Mouse (Mus musculus) midbrain, postnatal 0 days (tissue): ENCODE measurements around the gene Unc5a. TPM values are rescaled to one million over a fixed set of nuclear protein-coding genes. Genes with fewer than 3 reads are reported as not detected.

ENCODE experiments used
- ATAC-seq: fragments of 200-750 bp; cut with Nextera tagmentation; 2 replicates; pipeline ENCODE4 v1.8.0; 2017; ENCODE audit warnings: moderate number of reproducible peaks, mild to moderate bottlenecking, moderate TSS enrichment, moderate library complexity; ENCODE audit not compliant: low FRiP score
- DNase-seq: peaks from one replicate; pipeline ENCODE4 v3.0.0-alpha.2; 2015; ENCODE audit warnings: low spot score
- H3K27ac ChIP-seq: fragments of 300-500 bp; sonication (generic); 2 replicates; pipeline ENCODE4 v1.5.1; 2014; ENCODE audit warnings: low read depth, mild to moderate bottlenecking, low read length, mixed read lengths
- H3K27me3 ChIP-seq: fragments of 300-500 bp; sonication (generic); 2 replicates; pipeline ENCODE4 v1.6.1; 2014; ENCODE audit warnings: low read length, control low read depth, mixed read lengths; ENCODE audit not compliant: insufficient read depth
- H3K36me3 ChIP-seq: fragments of 300-500 bp; sonication (generic); 2 replicates; pipeline ENCODE4 v1.6.1; 2014; ENCODE audit warnings: low read length, control low read depth, mixed read lengths; ENCODE audit not compliant: insufficient read depth
- H3K4me1 ChIP-seq: fragments of 300-500 bp; sonication (generic); 2 replicates; pipeline ENCODE4 v1.6.1; 2014; ENCODE audit warnings: mild to moderate bottlenecking, control low read depth, antibody characterized with exemption, low read length, mixed read lengths; ENCODE audit not compliant: insufficient read depth
- H3K4me2 ChIP-seq: fragments of 300-500 bp; sonication (generic); 2 replicates; pipeline ENCODE4 v1.6.1; 2014; ENCODE audit warnings: low read depth, mild to moderate bottlenecking, low read length, mixed read lengths; ENCODE audit not compliant: poor library complexity, severe bottlenecking
- H3K4me3 ChIP-seq: fragments of 300-500 bp; sonication (generic); 2 replicates; pipeline ENCODE4 v1.5.1; 2014; ENCODE audit warnings: low read depth, mild to moderate bottlenecking, low read length, moderate library complexity
- H3K9ac ChIP-seq: fragments of 300-500 bp; sonication (generic); replicated peaks from 2 replicates; pipeline ENCODE4 v1.6.1; 2014; ENCODE audit warnings: mild to moderate bottlenecking, low read length, moderate library complexity, mixed read lengths; ENCODE audit not compliant: poor library complexity, severe bottlenecking
- H3K9me3 ChIP-seq: fragments of 300-500 bp; sonication (generic); 2 replicates; pipeline ENCODE4 v1.6.1; 2016; ENCODE audit warnings: low read length, control low read depth
- CTCF ChIP-seq: IDR thresholded peaks from 2 replicates; pipeline ENCODE4 v1.5.1; 2016; ENCODE audit warnings: antibody characterized with exemption, mild to moderate bottlenecking
- WGBS: fragments of 180-500 bp; shearing (Covaris S2); extraction: QIAGEN DNeasy Blood & Tissue Kit; methylation state at CpG from one replicate; pipeline ENCODE4 v1.1.7; 2014; 5-methylcytosine and 5-hydroxymethylcytosine counted together
- polyA plus RNA-seq: library from polyadenylated mRNA; unstranded; fragments of >200 nt; fragmentation: Nextera tagmentation; extraction: Ambion mirVana; gene quantifications from 2 replicates; pipeline ENCODE4 v1.2.1, GENCODE M21; 2015
- total RNA-seq: library from RNA; depleted of rRNA; stranded (reverse); fragments of >200 nt; gene quantifications from 2 replicates; pipeline ENCODE4 v1.2.3, GENCODE M21; 2014

Unc5a gene
- total and polyA plus RNA-seq, 2 experiments from 2014 or later, result 14.3 to 29.0 TPM

- WGBS, result 78% methylated on average over 1 of the region's 1 CpGs
- no peak overlapping the region for H3K9ac ChIP-seq
- no peak for ATAC-seq
- H3K4me2 ChIP-seq, result no peak overlapping the region
- no peak for TF ChIP-seq CTCF
- H3K36me3 ChIP-seq, result no peaks in the 10 kb centered on the region
- no peaks in the 10 kb centered on the region; the same call in 1 of the 2 replicates for H3K27me3 ChIP-seq
- no peak overlapping the region for H3K4me3 ChIP-seq
- peaks cover 5% of the 10 kb centered on the region; the same call in 1 of the 2 replicates for H3K4me1 ChIP-seq
- no peaks in the 10 kb centered on the region for H3K9me3 ChIP-seq
- no peak for DNase-seq
- H3K27ac ChIP-seq, result no peak overlapping the region
Measured at GRCm38 (mm10) chr13:54946406-54946805, 2.8 kb upstream of the Unc5a start.

DNA sequence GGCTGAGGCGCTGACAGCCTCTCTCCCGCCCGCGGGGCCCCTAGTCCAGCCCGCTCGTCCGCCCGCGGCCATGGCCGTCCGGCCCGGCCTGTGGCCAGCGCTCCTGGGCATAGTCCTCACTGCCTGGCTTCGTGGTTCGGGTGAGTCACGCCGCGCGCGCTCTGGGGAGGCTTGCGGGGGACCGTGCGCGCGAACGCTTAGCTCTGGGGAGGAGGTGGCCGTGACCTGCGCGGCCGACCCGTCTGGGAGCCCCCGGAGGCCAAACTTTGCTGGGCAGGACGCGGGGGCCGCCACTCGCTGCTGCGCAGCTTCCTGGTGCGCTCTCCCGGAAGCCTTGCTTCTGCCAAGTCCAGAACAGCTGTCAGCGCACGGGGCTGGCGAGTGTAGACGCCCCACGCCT lies 381 bp downstream of the Unc5a start:
- DNase-seq, result no peak
- 2% methylated on average over 41 of the region's 44 CpGs for WGBS
- Histone ChIP-seq H3K4me2 (peak overlapping the region; percentile 89), H3K36me3 (no peaks in the 10 kb centered on the region), H3K4me1 (peaks cover 9% of the 10 kb centered on the region), H3K27ac (peak overlapping the region; percentile 81), H3K27me3 (no peaks in the 10 kb centered on the region; the same call in 1 of the 2 replicates), H3K4me3 (peak overlapping the region; percentile 87), H3K9ac (peak overlapping the region; percentile 88), H3K9me3 (no peaks in the 10 kb centered on the region)
- ATAC-seq, result 0 out of 2 replicates have a peak, but pooled peaks have one; percentile 15
- no peak for TF ChIP-seq CTCF

DNA sequence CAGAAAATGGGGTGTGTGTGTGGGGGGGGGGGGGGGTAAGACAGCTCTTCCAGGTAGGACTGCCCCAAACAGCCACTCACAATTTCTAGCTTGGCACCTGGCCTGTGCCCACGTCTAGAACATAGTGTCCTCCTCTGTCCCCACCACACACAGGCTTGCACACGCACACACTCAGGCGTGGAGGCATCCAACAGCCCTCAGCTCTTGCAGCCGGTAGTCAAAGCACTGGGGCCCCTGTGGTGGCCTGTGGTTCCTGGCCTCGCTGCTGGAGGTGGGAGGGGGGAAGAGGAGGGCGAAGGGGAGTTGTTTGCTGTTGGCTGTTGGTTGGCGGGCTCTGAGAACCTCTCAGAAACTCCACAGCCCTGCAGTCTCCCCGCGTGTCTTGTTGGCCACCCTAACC lies 920 bp downstream of the Unc5a start:
- Histone ChIP-seq H3K27me3 (no peaks in the 10 kb centered on the region; the same call in 1 of the 2 replicates), H3K36me3 (no peaks in the 10 kb centered on the region), H3K9ac (peak overlapping the region; percentile 88), H3K27ac (no peak overlapping the region), H3K4me3 (peak overlapping the region; percentile 87), H3K9me3 (no peaks in the 10 kb centered on the region), H3K4me2 (peak overlapping the region; percentile 89), H3K4me1 (peaks cover 9% of the 10 kb centered on the region)
- DNase-seq, result no peak
- WGBS, result under 1% methylated on average over 8 of the region's 9 CpGs
- no peak for ATAC-seq
- TF ChIP-seq CTCF, result no peak

DNA sequence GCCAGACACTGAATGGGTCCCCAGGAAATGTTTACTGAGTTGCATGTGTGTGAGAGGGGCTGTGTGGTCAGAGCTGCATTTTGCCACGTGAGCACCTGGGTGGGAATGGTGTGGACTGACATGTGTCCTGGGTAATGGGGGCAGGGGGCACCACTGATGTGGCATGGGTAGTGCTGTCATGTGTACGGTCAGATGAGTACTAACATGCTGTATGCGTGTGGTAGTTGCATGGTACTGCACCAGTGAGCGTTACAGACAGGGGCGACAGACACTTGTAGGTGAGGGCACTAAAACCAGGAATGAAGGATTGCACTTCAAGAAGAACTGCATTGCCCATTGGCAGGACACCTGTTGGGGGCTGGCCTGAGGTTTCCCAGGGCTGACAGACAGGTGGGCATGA lies 2.0 kb downstream of the Unc5a start:
- H3K27me3 ChIP-seq, result no peaks in the 10 kb centered on the region; the same call in 1 of the 2 replicates
- no peaks in the 10 kb centered on the region for H3K36me3 ChIP-seq
- peak; percentile 49 for TF ChIP-seq CTCF
- H3K9ac ChIP-seq, result peak overlapping the region; percentile 88; the same call in 1 of the 2 replicates
- H3K4me1 ChIP-seq, result peaks cover 9% of the 10 kb centered on the region
- no peaks in the 10 kb centered on the region for H3K9me3 ChIP-seq
- no peak for ATAC-seq
- no peak overlapping the region for H3K27ac ChIP-seq
- H3K4me3 ChIP-seq, result peak overlapping the region; percentile 87
- 48% methylated on average over 5 of the region's 5 CpGs for WGBS
- H3K4me2 ChIP-seq, result peak overlapping the region; percentile 89
- no peak for DNase-seq

DNA sequence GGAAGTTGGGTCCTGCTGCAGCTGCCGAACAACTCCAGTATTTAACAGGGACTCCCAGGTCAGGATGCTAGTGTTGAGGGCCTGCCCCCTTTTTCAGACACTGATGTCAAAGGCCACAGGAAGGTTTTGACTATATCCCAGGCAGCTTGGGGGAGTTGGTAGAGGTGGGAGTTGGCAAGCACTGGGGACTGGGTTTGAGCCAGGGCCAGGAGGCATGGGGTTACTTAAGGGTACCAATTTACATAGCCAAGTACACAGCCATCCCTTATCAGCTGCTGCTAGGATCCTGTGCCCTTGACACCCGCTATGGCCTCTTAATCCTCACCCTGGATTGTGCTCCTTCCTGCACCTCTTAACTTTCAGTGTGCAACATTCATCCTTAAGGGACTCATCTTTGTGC lies 5.5 kb downstream of the Unc5a start:
- Histone ChIP-seq H3K9ac (no peak overlapping the region), H3K9me3 (no peaks in the 10 kb centered on the region), H3K27me3 (no peaks in the 10 kb centered on the region; the same call in 1 of the 2 replicates), H3K4me2 (no peak overlapping the region), H3K36me3 (no peaks in the 10 kb centered on the region), H3K4me1 (peaks cover 13% of the 10 kb centered on the region), H3K27ac (0 out of 2 replicates have a peak overlapping the region, but pooled peaks have one; percentile 55), H3K4me3 (no peak overlapping the region)
- ATAC-seq (no peak), DNase-seq (no peak)
- TF ChIP-seq CTCF, result no peak
- 56% methylated on average over 2 of the region's 2 CpGs for WGBS

GRCm38 (mm10) chr13:54955695-54956471 lies 6.7 kb downstream of the Unc5a start:
- Histone ChIP-seq H3K9me3 (no peaks in the 10 kb centered on the region), H3K36me3 (no peaks in the 10 kb centered on the region), H3K27me3 (no peaks in the 10 kb centered on the region; the same call in 1 of the 2 replicates), H3K4me2 (peak overlapping the region; percentile 85), H3K9ac (peak overlapping the region; percentile 77), H3K4me1 (peaks cover 13% of the 10 kb centered on the region), H3K27ac (peak overlapping the region; percentile 55), H3K4me3 (peak overlapping the region; percentile 50)
- peak; percentile 55 for ATAC-seq
- TF ChIP-seq CTCF, result no peak
- under 1% methylated on average over 55 of the region's 61 CpGs for WGBS
- DNase-seq, result peak; percentile 73
